Mouse (Mus musculus) stomach, embryonic 14.5 days (tissue): ENCODE measurements around the gene Cntn5. TPM values are rescaled to one million over a fixed set of nuclear protein-coding genes. Genes with fewer than 3 reads are reported as not detected.

Source experiments
- ATAC-seq: fragments of 200-750 bp; cut with Nextera tagmentation; 2 replicates; pipeline ENCODE4 v1.8.0; 2017; ENCODE audit warnings: low read depth, moderate TSS enrichment; ENCODE audit not compliant: insufficient number of reproducible peaks, insufficient read depth, low FRiP score
- H3K27ac ChIP-seq: fragments of 300-500 bp; sonication (generic); 2 replicates; pipeline ENCODE4 v1.5.1; 2014; ENCODE audit warnings: mild to moderate bottlenecking, low read length, moderate library complexity, mixed read lengths
- H3K27me3 ChIP-seq: fragments of 300-500 bp; sonication (generic); 2 replicates; pipeline ENCODE4 v1.6.1; 2014; ENCODE audit warnings: low read length, control low read depth, mixed read lengths; ENCODE audit not compliant: control insufficient read depth, insufficient read depth
- H3K36me3 ChIP-seq: fragments of 300-500 bp; sonication (generic); 2 replicates; pipeline ENCODE4 v1.6.1; 2014; ENCODE audit warnings: mild to moderate bottlenecking, control low read depth, low read length, moderate library complexity, mixed read lengths; ENCODE audit not compliant: control insufficient read depth, insufficient read depth
- H3K4me1 ChIP-seq: fragments of 300-500 bp; sonication (generic); 2 replicates; pipeline ENCODE4 v1.6.1; 2014; ENCODE audit warnings: low read length, control low read depth, mixed read lengths; ENCODE audit not compliant: control insufficient read depth, insufficient read depth
- H3K4me2 ChIP-seq: fragments of 300-500 bp; sonication (generic); replicated peaks from 2 replicates; pipeline ENCODE4 v1.6.1; 2014; ENCODE audit warnings: low read depth, low read length, control low read depth
- H3K4me3 ChIP-seq: fragments of 300-500 bp; sonication (generic); 2 replicates; pipeline ENCODE4 v1.5.1; 2014; ENCODE audit warnings: low read depth, low read length, control low read depth
- H3K9ac ChIP-seq: fragments of 300-500 bp; sonication (generic); replicated peaks from 2 replicates; pipeline ENCODE4 v1.6.1; 2014; ENCODE audit warnings: low read depth, mild to moderate bottlenecking, control low read depth, low read length, moderate library complexity, mixed read lengths
- H3K9me3 ChIP-seq: fragments of 300-500 bp; sonication (generic); 2 replicates; pipeline ENCODE4 v1.6.1; 2016; ENCODE audit warnings: low read depth, low read length, control low read depth; ENCODE audit not compliant: control insufficient read depth
- WGBS: fragments of 180-500 bp; shearing (Covaris S2); extraction: QIAGEN DNeasy Blood & Tissue Kit; methylation state at CpG from one replicate; pipeline ENCODE4 v1.1.7; 2014; 5-methylcytosine and 5-hydroxymethylcytosine counted together
- polyA plus RNA-seq: library from polyadenylated mRNA; unstranded; fragments of >200 nt; fragmentation: Nextera tagmentation; extraction: Ambion mirVana; gene quantifications from 2 replicates; pipeline ENCODE4 v1.2.1, GENCODE M21; 2014

Gene Cntn5
- polyA plus RNA-seq, 1 experiment from 2014 or later = 0.20 TPM

DNA sequence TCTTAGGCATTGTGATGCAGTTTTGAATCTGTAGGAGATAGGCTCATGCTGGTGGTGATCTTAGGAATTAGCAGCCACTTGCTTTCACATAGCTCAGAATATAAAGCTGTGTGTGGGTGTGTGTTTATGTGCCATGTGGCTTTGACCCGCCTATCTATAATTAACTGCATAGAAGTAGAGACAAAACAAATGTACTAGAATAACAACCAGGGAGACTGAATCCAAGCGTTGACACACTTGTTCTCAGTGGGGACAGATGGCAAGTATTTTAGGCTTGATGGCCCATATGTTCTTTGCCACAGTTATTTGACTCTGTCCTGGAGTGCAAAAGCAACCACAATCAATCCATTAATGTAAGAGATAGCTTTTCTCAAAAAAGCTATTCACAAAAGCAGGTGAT is 678.6 kb downstream of the Cntn5 start:
- WGBS = 75% methylated on average over 2 of the region's 2 CpGs
- Histone ChIP-seq H3K4me3 (no peak overlapping the region), H3K9ac (no peak overlapping the region), H3K27ac (no peak overlapping the region), H3K4me2 (no peak overlapping the region), H3K36me3 (no peaks in the 10 kb centered on the region), H3K27me3 (no peaks in the 10 kb centered on the region), H3K9me3 (no peaks in the 10 kb centered on the region), H3K4me1 (no peaks in the 10 kb centered on the region)
- ATAC-seq = no peak

DNA sequence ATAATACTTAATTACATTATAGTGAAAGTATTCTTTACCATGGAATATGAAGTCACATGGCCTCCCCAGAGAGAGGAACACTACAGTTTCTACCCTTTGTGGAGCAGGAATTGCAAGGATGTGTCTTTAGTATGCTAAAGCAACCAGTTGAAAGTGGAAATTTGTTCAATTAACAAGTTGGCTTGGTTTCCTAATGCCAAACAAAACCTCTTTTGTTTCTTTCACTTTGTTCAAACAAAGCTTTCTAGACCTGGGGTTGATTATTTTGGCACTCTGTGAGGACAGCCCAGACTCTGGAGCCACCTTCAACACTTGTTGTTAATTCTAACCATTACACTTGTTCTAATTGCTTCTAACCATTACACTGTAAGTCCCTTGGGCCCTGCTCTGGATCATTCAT is 718.5 kb downstream of the Cntn5 start:
- no peaks in the 10 kb centered on the region for H3K36me3 ChIP-seq
- no peak overlapping the region for H3K27ac ChIP-seq
- ATAC-seq = no peak
- no peak overlapping the region for H3K9ac ChIP-seq
- H3K4me1 ChIP-seq = no peaks in the 10 kb centered on the region
- no peaks in the 10 kb centered on the region for H3K9me3 ChIP-seq
- no peaks in the 10 kb centered on the region for H3K27me3 ChIP-seq
- H3K4me3 ChIP-seq = no peak overlapping the region
- H3K4me2 ChIP-seq = no peak overlapping the region

DNA sequence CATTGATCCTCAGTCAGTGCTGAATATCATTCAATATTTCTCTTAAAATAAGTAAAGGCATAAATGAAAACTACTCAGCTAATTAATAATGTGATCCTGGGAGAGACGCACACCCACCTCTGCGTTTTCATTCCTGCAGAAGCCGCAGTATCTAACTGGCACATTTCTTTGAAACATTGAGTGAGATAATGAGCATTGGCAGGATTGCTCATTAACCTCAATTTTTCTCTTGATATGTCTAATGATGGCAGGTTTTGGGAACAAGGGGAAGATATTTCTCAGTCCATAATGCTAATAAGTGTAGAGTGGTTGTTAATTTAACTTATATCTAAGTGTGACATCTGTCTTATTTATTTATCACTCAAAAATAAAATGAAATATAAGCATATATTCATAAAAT is 734.0 kb downstream of the Cntn5 start:
- no peaks in the 10 kb centered on the region for H3K36me3 ChIP-seq
- H3K4me1 ChIP-seq = no peaks in the 10 kb centered on the region
- H3K4me3 ChIP-seq = no peak overlapping the region
- no peak overlapping the region for H3K9ac ChIP-seq
- no peaks in the 10 kb centered on the region for H3K9me3 ChIP-seq
- ATAC-seq = no peak
- no peaks in the 10 kb centered on the region for H3K27me3 ChIP-seq
- H3K27ac ChIP-seq = no peak overlapping the region
- 92% methylated on average over 3 of the region's 3 CpGs for WGBS
- no peak overlapping the region for H3K4me2 ChIP-seq

DNA sequence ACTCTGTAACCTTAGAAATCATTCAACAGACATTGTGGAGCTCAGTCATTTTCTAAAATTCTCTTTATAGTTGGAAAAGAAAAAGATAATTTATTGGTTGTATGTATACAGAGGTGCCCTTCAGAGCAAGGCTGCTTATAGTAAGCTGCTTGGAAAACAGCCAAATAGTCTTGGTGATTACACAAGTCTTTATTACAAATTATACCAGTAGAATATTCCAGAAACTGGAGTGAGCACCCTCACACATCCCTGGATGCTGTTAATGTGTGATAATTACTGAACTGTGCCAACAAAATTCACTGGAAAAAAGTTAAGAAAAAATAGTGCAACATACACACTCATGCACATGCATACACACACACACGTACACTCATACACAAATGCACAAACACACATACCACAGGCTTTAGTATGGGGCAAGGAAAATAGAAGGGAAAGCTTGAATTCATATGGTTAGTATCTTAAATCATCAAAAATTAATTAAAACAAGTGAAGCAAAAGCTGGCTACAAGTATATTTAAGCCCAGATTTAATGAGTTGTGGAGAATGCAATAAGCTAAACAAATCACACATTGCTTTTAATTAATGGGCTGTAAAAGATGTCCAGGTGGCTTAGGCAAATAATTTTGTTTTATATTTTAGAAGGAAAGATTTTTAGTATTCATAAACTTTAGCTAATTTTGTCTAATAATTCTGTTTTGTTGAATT is 783.1 kb downstream of the Cntn5 start:
- H3K36me3 ChIP-seq = no peaks in the 10 kb centered on the region
- no peaks in the 10 kb centered on the region for H3K9me3 ChIP-seq
- no peak overlapping the region for H3K27ac ChIP-seq
- H3K4me1 ChIP-seq = no peaks in the 10 kb centered on the region
- ATAC-seq = no peak
- H3K27me3 ChIP-seq = no peaks in the 10 kb centered on the region
- no peak overlapping the region for H3K4me3 ChIP-seq
- no peak overlapping the region for H3K9ac ChIP-seq
- H3K4me2 ChIP-seq = no peak overlapping the region
- 51% methylated on average over 1 of the region's 1 CpGs for WGBS

DNA sequence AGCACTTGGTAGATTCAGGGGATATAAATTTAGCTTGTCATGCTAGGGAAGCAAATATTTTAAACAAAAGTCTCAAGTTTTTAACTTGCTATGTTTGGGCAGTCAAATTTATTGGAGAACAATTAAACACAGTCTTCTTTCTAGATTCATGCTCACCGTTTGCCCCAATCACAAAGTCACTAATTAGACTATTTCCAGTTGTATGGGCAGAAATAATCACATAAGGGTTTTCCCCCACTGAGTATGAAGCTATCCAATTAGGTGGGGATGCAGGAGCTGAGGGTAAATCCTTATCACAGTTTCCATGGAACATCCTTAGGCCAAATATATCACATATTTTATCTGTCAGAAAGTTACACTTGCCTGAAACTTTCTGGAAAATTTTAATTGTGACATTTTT is 788.0 kb downstream of the Cntn5 start:
- WGBS = 59% methylated on average over 1 of the region's 1 CpGs
- H3K4me3 ChIP-seq = no peak overlapping the region
- H3K9me3 ChIP-seq = no peaks in the 10 kb centered on the region
- no peak for ATAC-seq
- no peaks in the 10 kb centered on the region for H3K36me3 ChIP-seq
- no peaks in the 10 kb centered on the region for H3K27me3 ChIP-seq
- H3K9ac ChIP-seq = no peak overlapping the region
- H3K4me2 ChIP-seq = no peak overlapping the region
- no peak overlapping the region for H3K27ac ChIP-seq
- no peaks in the 10 kb centered on the region for H3K4me1 ChIP-seq

DNA sequence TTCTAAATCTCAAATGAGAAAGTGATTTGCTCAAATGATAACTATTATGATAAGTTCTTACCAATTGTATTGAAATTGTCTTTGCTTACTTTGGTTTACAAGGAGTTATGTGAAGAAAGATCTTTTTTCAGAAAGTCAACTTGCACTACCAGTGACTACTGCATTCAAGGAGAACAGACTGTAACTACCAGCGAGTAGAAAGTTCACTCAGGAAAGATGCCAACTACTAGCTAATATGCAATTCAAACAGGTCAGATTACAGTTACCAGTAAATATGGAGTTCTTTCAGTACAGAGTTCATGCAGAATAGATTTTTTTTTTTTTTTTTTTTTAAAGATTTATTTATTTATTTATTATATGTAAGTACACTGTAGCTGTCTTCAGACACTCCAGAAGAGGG is 795.4 kb downstream of the Cntn5 start:
- H3K4me2 ChIP-seq = no peak overlapping the region
- no peaks in the 10 kb centered on the region for H3K36me3 ChIP-seq
- no peak overlapping the region for H3K9ac ChIP-seq
- no peak for ATAC-seq
- no peak overlapping the region for H3K27ac ChIP-seq
- H3K9me3 ChIP-seq = no peaks in the 10 kb centered on the region
- no peak overlapping the region for H3K4me3 ChIP-seq
- no peaks in the 10 kb centered on the region for H3K27me3 ChIP-seq
- no peaks in the 10 kb centered on the region for H3K4me1 ChIP-seq
- WGBS = 85% methylated on average over 1 of the region's 1 CpGs

DNA sequence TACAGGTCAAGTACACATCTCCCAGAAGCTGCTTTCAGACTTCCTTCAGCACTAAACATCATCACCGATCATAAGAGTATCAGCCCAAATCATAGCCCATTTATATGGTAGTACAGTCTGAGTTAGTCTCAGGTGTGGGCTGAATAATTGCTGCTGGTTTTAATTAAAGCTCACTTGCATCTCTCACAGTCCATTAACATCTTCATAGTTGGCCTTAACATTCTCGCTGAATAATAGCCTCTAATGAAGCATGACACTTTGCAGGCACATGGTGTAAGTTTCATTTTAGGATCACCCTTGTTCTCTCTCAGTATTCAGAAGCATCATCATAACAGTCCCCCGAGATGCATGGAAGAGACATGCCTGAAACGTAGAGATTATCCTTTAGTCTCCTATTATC is 796.7 kb downstream of the Cntn5 start:
- Histone ChIP-seq H3K36me3 (no peaks in the 10 kb centered on the region), H3K9me3 (no peaks in the 10 kb centered on the region), H3K27ac (no peak overlapping the region), H3K9ac (no peak overlapping the region), H3K4me1 (no peaks in the 10 kb centered on the region), H3K27me3 (no peaks in the 10 kb centered on the region), H3K4me2 (no peak overlapping the region), H3K4me3 (no peak overlapping the region)
- WGBS = 86% methylated on average over 4 of the region's 4 CpGs
- no peak for ATAC-seq

DNA sequence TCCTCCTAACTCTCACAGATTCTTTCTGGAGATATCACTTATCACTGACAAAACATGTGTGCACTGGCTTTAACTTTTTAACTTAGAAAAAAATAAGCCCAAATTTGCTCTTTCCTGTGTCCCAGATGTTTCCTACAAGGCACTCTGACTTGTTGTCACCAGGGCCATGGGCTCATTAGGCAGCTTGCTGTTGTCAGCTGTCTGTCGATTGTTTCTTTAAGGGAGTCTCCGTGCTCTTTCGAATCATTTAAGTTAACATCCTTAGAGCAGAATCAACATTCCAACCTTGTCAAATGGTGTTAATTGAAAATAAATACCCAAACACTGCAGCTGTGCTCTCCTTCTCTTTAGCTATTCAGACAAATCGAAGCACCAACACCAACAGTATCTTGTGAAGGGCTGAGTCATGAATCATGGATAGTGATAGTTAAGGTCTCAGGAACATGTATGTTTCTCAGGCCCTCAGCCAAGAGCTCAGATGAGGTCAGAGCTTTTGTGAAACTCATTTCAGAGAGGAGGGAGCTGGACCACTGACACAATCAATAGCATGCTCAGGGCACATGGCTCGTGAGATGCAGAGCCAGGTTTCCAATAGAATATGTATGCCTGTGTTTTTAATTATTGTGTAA is 802.6 kb downstream of the Cntn5 start:
- H3K4me2 ChIP-seq = no peak overlapping the region
- H3K9ac ChIP-seq = no peak overlapping the region
- no peak overlapping the region for H3K27ac ChIP-seq
- H3K9me3 ChIP-seq = no peaks in the 10 kb centered on the region
- ATAC-seq = peak; percentile 53; the same call in 1 of the 2 replicates
- no peaks in the 10 kb centered on the region for H3K4me1 ChIP-seq
- 31% methylated on average over 5 of the region's 5 CpGs for WGBS
- H3K4me3 ChIP-seq = no peak overlapping the region
- H3K36me3 ChIP-seq = no peaks in the 10 kb centered on the region
- no peaks in the 10 kb centered on the region for H3K27me3 ChIP-seq

DNA sequence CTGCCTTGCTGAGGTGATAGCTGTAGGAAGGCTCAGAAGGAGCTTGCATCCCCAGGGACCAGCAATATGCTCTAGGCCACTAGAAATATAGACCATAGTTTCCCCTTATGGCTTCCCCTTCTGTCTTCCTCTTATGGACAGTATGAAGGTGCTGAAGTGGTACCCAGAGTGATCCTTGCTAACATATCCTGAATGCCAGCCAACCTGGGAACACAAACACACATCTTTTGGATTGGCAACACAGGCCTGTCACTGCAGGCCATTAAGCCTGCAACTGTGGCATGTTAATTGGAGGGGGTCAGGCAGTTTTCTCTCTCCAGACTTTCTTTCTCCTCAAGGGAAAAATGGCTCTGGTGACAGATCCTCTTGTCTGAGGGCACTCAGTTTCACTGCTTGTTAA is 828.3 kb downstream of the Cntn5 start:
- H3K27ac ChIP-seq = no peak overlapping the region
- no peak for ATAC-seq
- H3K9ac ChIP-seq = no peak overlapping the region
- no peaks in the 10 kb centered on the region for H3K4me1 ChIP-seq
- H3K27me3 ChIP-seq = no peaks in the 10 kb centered on the region
- H3K36me3 ChIP-seq = no peaks in the 10 kb centered on the region
- H3K9me3 ChIP-seq = no peaks in the 10 kb centered on the region
- no peak overlapping the region for H3K4me2 ChIP-seq
- no peak overlapping the region for H3K4me3 ChIP-seq
